Mouse (Mus musculus): Measurements from ENCODE around the gene Gm4567. TPM values are rescaled to one million over a fixed set of nuclear protein-coding genes. Genes with fewer than 3 reads are reported as not detected.
"Not testable (repeated sequence)": the region's sequence is repeated elsewhere in the genome, so short reads cannot be mapped to it uniquely, and the experiment has no call there.

The Gm4567 gene
- total RNA-seq (2021) = not detected
- long read RNA-seq, experiment 1 = 0 reads
- long read RNA-seq, experiment 2 = 0 reads

- DNase-seq; intact Hi-C loops (cut with DNase I): not testable (repeated sequence)
Observed at GRCm38 (mm10) chr7:22719610-22720009, at the start of gene Gm4567. Gene Gm4567 (minus strand): TSS chr7:22719710.

- intact Hi-C loops (cut with DNase I); DNase-seq: not testable (repeated sequence)
Observed at GRCm38 (mm10) chr7:22761397-22761796, 41.9 kb upstream of the Gm4567 start, which contains the start of gene Vmn1r157. Gene Vmn1r157 (plus strand): TSS chr7:22761697.

- DNase-seq; intact Hi-C loops (cut with DNase I): not testable (repeated sequence)
Observed at GRCm38 (mm10) chr7:22692217-22692616, 27.3 kb downstream of the Gm4567 start, which contains the start of gene Gm8693. Gene Gm8693 (minus strand): TSS chr7:22692317.

Other genes starting within 250 kb of the Gm4567 start
- not detected for gene Vmn1r151, start 220.0 kb downstream of the Gm4567 start, total RNA-seq (2021)
- not detected for gene Vmn1r152, start 196.7 kb downstream of the Gm4567 start, total RNA-seq (2021)
- gene Gm8677, start 184.8 kb downstream of the Gm4567 start, total RNA-seq (2021) = not detected
- not detected for gene Gm4201, start 154.4 kb downstream of the Gm4567 start, total RNA-seq (2021)
- not detected for gene Gm4565, start 131.6 kb downstream of the Gm4567 start, total RNA-seq (2021)
- not detected for gene Vmn1r155, start 61.7 kb downstream of the Gm4567 start, total RNA-seq (2021)
- not detected for gene Gm8693, start 27.4 kb downstream of the Gm4567 start, total RNA-seq (2021)
- gene Vmn1r157, start 42.0 kb upstream of the Gm4567 start, total RNA-seq (2021) = not detected
- gene Vmn1r158, start 71.1 kb upstream of the Gm4567 start, total RNA-seq (2021) = not detected
- gene Vmn1r159, start 123.9 kb upstream of the Gm4567 start, total RNA-seq (2021) = not detected
- not detected for gene Vmn1r160, start 151.5 kb upstream of the Gm4567 start, total RNA-seq (2021)

All from heart, postnatal 14 days (tissue).